ENCODE assay signal across 20 mouse cellular contexts in genomic region chr9:96431081-96431480, GRCm38 (mm10). TPM values are rescaled to one million over a fixed set of nuclear protein-coding genes. Genes with fewer than 3 reads are reported as not detected.
DNase-seq lines count a peak whose midpoint lies in the region; ATAC-seq and TF ChIP-seq lines count a peak whose summit lies in the region.
"Had no signal": no experiment of that assay in that cellular context is flagged by ENCODE, and none has a peak within 500 bp of the region (broad histone marks: within the 10 kb centered on the region; RNA-seq: fewer than 3 reads in every experiment).

No protein-coding gene starts in this region.

- TF ChIP-seq CTCF in intestine, postnatal 0 days (IDR thresholded peaks at IDR 0.05; ENCODE audit: low read depth), result no peak

- no peak for ATAC-seq in intestine, embryonic 14.5 days (replicated peaks; ENCODE audit: low FRiP score, low TSS enrichment, low read depth)
- no peak for ATAC-seq in intestine, postnatal 0 days
- peak; percentile 11; the same call in 1 of the 2 replicates for ATAC-seq in liver, embryonic 16.5 days (ENCODE audit: low read depth)
- ATAC-seq in liver, embryonic 12.5 days, result no peak
- ATAC-seq: forebrain, embryonic 14.5 days had no signal

- no peak overlapping the region for H3K9ac ChIP-seq in intestine, embryonic 14.5 days (ENCODE audit: low read length)
- H3K9ac ChIP-seq in intestine, postnatal 0 days (ENCODE audit: low read depth, low read length), result no peak overlapping the region
- no peak overlapping the region for H3K9ac ChIP-seq in liver, embryonic 16.5 days (ENCODE audit: low read depth, low read length)
- no peak overlapping the region for H3K9ac ChIP-seq in liver, embryonic 12.5 days
- H3K9ac ChIP-seq: embryonic facial prominence, embryonic 13.5 days; lung, embryonic 15.5 days had no signal

- no peaks in the 10 kb centered on the region for H3K27me3 ChIP-seq in intestine, embryonic 14.5 days (replicated peaks; ENCODE audit: control insufficient read depth, insufficient read depth, low read length)
- no peaks in the 10 kb centered on the region for H3K27me3 ChIP-seq in intestine, postnatal 0 days (replicated peaks; ENCODE audit: control insufficient read depth, insufficient read depth, low read length)
- no peaks in the 10 kb centered on the region; the same call in 1 of the 2 replicates for H3K27me3 ChIP-seq in liver, embryonic 16.5 days (ENCODE audit: control insufficient read depth, insufficient read depth, low read depth, low read length)
- H3K27me3 ChIP-seq in liver, embryonic 12.5 days (replicated peaks), result peaks cover 5% of the 10 kb centered on the region; the same call in 1 of the 2 replicates
- 0 out of 2 replicates have a peak, but pooled peaks cover 2% of the 10 kb centered on the region for H3K27me3 ChIP-seq in heart, embryonic 10.5 days (ENCODE audit: insufficient read depth, poor library complexity, severe bottlenecking)
- H3K27me3 ChIP-seq: CH12.LX; embryonic facial prominence, embryonic 13.5 days; lung, embryonic 15.5 days had no signal

- H3K27ac ChIP-seq in intestine, embryonic 14.5 days (ENCODE audit: low read depth), result peak overlapping the region; percentile 29; the same call in 1 of the 2 replicates
- no peak overlapping the region for H3K27ac ChIP-seq in intestine, postnatal 0 days (ENCODE audit: low read depth, low read length)
- H3K27ac ChIP-seq in liver, embryonic 16.5 days (ENCODE audit: low read length), result no peak overlapping the region
- no peak overlapping the region for H3K27ac ChIP-seq in liver, embryonic 12.5 days
- H3K27ac ChIP-seq in heart, embryonic 10.5 days, result no peak overlapping the region
- H3K27ac ChIP-seq: embryonic facial prominence, embryonic 13.5 days; heart, adult 2 months; layer of hippocampus, adult 2 months; lung, embryonic 15.5 days; macrophage; midbrain, embryonic 10.5 days had no signal

- no peak overlapping the region for H3K4me2 ChIP-seq in intestine, embryonic 14.5 days (ENCODE audit: low read length)
- H3K4me2 ChIP-seq in intestine, postnatal 0 days (replicated peaks; ENCODE audit: low read depth), result no peak overlapping the region
- H3K4me2 ChIP-seq in liver, embryonic 16.5 days (ENCODE audit: low read depth, low read length), result no peak overlapping the region
- H3K4me2 ChIP-seq in liver, embryonic 12.5 days, result no peak overlapping the region
- H3K4me2 ChIP-seq: embryonic facial prominence, embryonic 13.5 days; lung, embryonic 15.5 days had no signal

- no peak overlapping the region for H3K4me3 ChIP-seq in intestine, embryonic 14.5 days (ENCODE audit: low read depth, low read length)
- H3K4me3 ChIP-seq in intestine, postnatal 0 days (ENCODE audit: low read depth, low read length), result no peak overlapping the region
- H3K4me3 ChIP-seq in liver, embryonic 16.5 days (ENCODE audit: low read depth, low read length), result no peak overlapping the region
- H3K4me3 ChIP-seq in liver, embryonic 12.5 days, result no peak overlapping the region
- no peak overlapping the region for H3K4me3 ChIP-seq in heart, embryonic 10.5 days
- H3K4me3 ChIP-seq: embryonic facial prominence, embryonic 13.5 days; heart, adult 2 months; layer of hippocampus, adult 2 months; lung, embryonic 15.5 days; midbrain, embryonic 10.5 days had no signal

- H3K4me1 ChIP-seq in intestine, embryonic 14.5 days (replicated peaks; ENCODE audit: control insufficient read depth, insufficient read depth, low read length), result peaks cover 12% of the 10 kb centered on the region
- H3K4me1 ChIP-seq in intestine, postnatal 0 days (replicated peaks; ENCODE audit: control insufficient read depth, insufficient read depth, low read length), result no peaks in the 10 kb centered on the region
- no peaks in the 10 kb centered on the region for H3K4me1 ChIP-seq in liver, embryonic 16.5 days (ENCODE audit: control insufficient read depth, low read depth, low read length)
- no peaks in the 10 kb centered on the region for H3K4me1 ChIP-seq in liver, embryonic 12.5 days
- peaks cover 21% of the 10 kb centered on the region for H3K4me1 ChIP-seq in heart, embryonic 10.5 days
- H3K4me1 ChIP-seq: midbrain, embryonic 10.5 days had no signal

- WGBS in intestine, embryonic 14.5 days, result 29% methylated on average over 3 of the region's 3 CpGs
- 67% methylated on average over 3 of the region's 3 CpGs for WGBS in intestine, postnatal 0 days
- 65% methylated on average over 3 of the region's 3 CpGs for WGBS in liver, embryonic 16.5 days (ENCODE audit: insufficient replicate concordance)
- WGBS in liver, embryonic 12.5 days (ENCODE audit: insufficient replicate concordance), result 65% methylated on average over 3 of the region's 3 CpGs
- WGBS in heart, embryonic 10.5 days, result 75% methylated on average over 3 of the region's 3 CpGs

- no peaks in the 10 kb centered on the region for H3K9me3 ChIP-seq in intestine, embryonic 14.5 days (ENCODE audit: control insufficient read depth, low read length)
- H3K9me3 ChIP-seq in intestine, postnatal 0 days (ENCODE audit: control insufficient read depth), result no peaks in the 10 kb centered on the region
- no peaks in the 10 kb centered on the region for H3K9me3 ChIP-seq in liver, embryonic 16.5 days (replicated peaks; ENCODE audit: control insufficient read depth, low read length)
- no peaks in the 10 kb centered on the region for H3K9me3 ChIP-seq in liver, embryonic 12.5 days (replicated peaks)
- no peaks in the 10 kb centered on the region for H3K9me3 ChIP-seq in heart, embryonic 10.5 days
- H3K9me3 ChIP-seq: embryonic facial prominence, embryonic 13.5 days; lung, embryonic 15.5 days; midbrain, embryonic 10.5 days had no signal

- no peak for DNase-seq in intestine, embryonic 14.5 days (ENCODE audit: low spot score)
- DNase-seq in adipocyte (ENCODE audit: low spot score), result peak; percentile 77
- DNase-seq in retina, postnatal 1 day, result peak; percentile 86
- no peak for DNase-seq in ovary, postnatal 14 days (ENCODE audit: low spot score)
- DNase-seq in heart, embryonic 10.5 days (ENCODE audit: low spot score), result no peak
- DNase-seq: adrenal gland, adult 2 months; cerebellum, adult 11 months; cerebellum, postnatal 10 days; gastrocnemius, postnatal 25 days; heart, adult 2 months had no signal

- H3K36me3 ChIP-seq in intestine, embryonic 14.5 days (ENCODE audit: control insufficient read depth, insufficient read depth, low read length), result no peaks in the 10 kb centered on the region
- H3K36me3 ChIP-seq in intestine, postnatal 0 days (ENCODE audit: control insufficient read depth, insufficient read depth), result no peaks in the 10 kb centered on the region
- no peaks in the 10 kb centered on the region for H3K36me3 ChIP-seq in liver, embryonic 16.5 days (ENCODE audit: control insufficient read depth, insufficient read depth)
- H3K36me3 ChIP-seq in liver, embryonic 12.5 days, result no peaks in the 10 kb centered on the region
- H3K36me3 ChIP-seq in heart, embryonic 10.5 days, result no peaks in the 10 kb centered on the region
- H3K36me3 ChIP-seq: embryonic facial prominence, embryonic 13.5 days; lung, embryonic 15.5 days; midbrain, embryonic 10.5 days had no signal

RNA-seq across cellular contexts. Expression of gene Rnf7, which starts 47.4 kb away (rescaled TPM):
- polyA plus RNA-seq in intestine, embryonic 14.5 days (2014; fragmentation: Nextera tagmentation; extraction: Ambion mirVana), result 232 and 240 TPM in 2 replicates
- polyA plus RNA-seq in intestine, postnatal 0 days (2015; fragmentation: Nextera tagmentation; extraction: Ambion mirVana), result 141 and 143 TPM in 2 replicates
- 52.9 and 57.1 TPM in 2 replicates for polyA plus RNA-seq in liver, embryonic 16.5 days (2015; fragmentation: Nextera tagmentation; extraction: Ambion mirVana)
- 104 and 110 TPM in 2 replicates for polyA plus RNA-seq in liver, embryonic 12.5 days (2016; fragmentation: Nextera tagmentation; extraction: Ambion mirVana)
- polyA plus RNA-seq in heart, embryonic 10.5 days (2016; fragmentation: Nextera tagmentation; extraction: Ambion mirVana), result 260 and 265 TPM in 2 replicates

Comparison
In these comparisons a context has a peak if more than half of its experiments do, and no peak if none do; other contexts are left out.
1. DNase-seq: peak in adipocyte (single experiment) and retina, postnatal 1 day (single experiment); none in intestine, embryonic 14.5 days (single experiment), ovary, postnatal 14 days (single experiment) and heart, embryonic 10.5 days (single experiment).